Mouse (Mus musculus) 416B (cell line): ENCODE results near the gene Gm49721.
"Not testable (repeated sequence)": the region's sequence is repeated elsewhere in the genome, so short reads cannot be mapped to it uniquely, and the experiment has no call there.

Source experiments
- DNase-seq: peaks from one replicate; pipeline ENCODE4 v3.0.0; 2011; ENCODE audit warnings: low read depth

Gm49721 gene

GRCm38 (mm10) chr17:6980144-6980543 lies 1.4 kb downstream of the Gm49721 start:
- not testable (repeated sequence) for DNase-seq

GRCm38 (mm10) chr17:6986118-6986517 lies 7.4 kb downstream of the Gm49721 start:
- DNase-seq = peak; percentile 24

GRCm38 (mm10) chr17:6995504-6995903 lies 16.8 kb downstream of the Gm49721 start:
- DNase-seq = not testable (repeated sequence)

- not testable (repeated sequence) for DNase-seq
These were observed 18.1 kb downstream of the Gm49721 start for GRCm38 (mm10) chr17:6996826-6997225.

- DNase-seq = not testable (repeated sequence)
These were observed 19.2 kb downstream of the Gm49721 start for GRCm38 (mm10) chr17:6997778-6998490.

GRCm38 (mm10) chr17:7001790-7002585 lies 23.3 kb downstream of the Gm49721 start:
- DNase-seq = not testable (repeated sequence)

- not testable (repeated sequence) for DNase-seq
These were observed 24.7 kb downstream of the Gm49721 start for GRCm38 (mm10) chr17:7003392-7003791.

- not testable (repeated sequence) for DNase-seq
These were observed 26.9 kb downstream of the Gm49721 start for GRCm38 (mm10) chr17:7005646-7006045.

DNA sequence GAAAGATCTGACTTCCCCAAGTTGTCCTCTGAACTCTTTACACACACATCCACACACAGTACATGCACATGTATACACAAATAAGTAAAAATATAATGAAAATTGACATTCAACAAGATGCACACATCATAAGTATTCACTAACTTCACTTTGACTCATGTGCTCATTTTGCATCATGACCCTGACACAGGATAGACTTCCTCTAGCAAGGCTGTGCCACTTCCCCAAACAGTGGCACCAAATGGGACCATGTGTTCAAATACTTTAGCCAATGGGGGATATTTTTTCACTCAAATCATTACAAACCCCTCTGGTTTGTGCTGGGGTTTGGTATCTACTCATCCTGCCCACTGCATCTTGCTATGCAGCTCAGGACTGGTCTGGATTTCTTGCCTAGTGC lies 30.2 kb downstream of the Gm49721 start:
- DNase-seq = not testable (repeated sequence)

DNA sequence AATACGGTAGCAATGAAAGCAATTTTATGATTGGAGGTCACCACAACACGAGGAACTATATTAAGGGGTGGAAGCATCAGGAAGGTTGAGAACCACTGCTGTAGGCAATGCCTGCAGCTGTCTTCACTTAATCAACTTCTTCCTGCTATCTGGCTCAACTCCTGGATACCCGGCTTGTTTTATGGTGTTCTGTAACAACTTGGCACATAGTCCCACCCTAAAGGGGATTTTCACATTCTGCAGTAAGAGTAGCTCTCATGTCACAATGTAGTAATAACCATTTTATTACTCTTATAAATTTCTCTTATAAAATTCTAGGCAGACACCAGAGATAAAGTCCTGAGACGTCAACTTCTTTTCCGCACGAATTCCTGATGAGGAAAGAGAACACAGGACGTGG lies 30.7 kb downstream of the Gm49721 start:
- not testable (repeated sequence) for DNase-seq

DNA sequence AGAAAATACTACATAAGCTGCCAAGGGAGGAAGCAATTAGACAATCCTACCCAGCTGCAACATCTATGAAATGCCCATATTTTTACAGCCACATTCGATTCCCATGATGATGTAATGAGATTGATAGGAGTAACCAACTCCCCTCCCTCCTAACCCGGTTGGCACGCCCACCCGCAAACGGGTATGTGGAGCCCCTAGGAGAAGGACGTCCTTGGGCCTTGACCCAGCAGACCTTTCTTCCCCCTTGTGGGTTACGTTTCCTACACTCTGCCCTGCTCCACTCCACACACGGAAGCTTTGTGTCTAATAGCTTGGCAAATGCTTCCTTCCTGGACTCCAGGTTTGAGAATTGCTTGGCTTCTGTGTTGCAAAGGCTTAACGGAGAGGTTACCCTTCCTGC lies 31.2 kb downstream of the Gm49721 start:
- peak; percentile 2 for DNase-seq

- DNase-seq = not testable (repeated sequence)
These were observed 35.5 kb downstream of the Gm49721 start for GRCm38 (mm10) chr17:7014190-7014589.

DNA sequence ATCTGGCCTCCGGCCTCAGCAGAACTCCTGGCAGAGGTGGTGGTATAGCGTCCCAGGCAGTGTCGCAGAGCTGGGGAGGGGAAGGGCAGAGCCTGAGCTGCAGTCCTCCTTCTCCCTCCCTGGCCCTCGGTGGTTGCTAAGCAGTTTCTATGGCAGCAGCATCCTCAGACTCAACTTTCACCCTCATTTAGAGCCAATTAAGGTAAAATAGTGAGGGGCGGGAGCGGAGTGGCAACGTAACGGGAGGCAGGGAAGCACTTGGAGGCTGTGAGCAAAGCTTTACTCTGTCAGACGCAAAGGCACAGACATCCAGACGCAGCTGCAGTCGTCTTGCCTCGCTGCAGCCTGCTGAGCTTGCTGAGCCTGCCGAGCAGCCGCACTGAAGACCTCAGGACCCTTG lies 46.6 kb downstream of the Gm49721 start, which contains the start of gene Gm1604a:
Gene Gm1604a, plus strand, starts transcription at position 312 of the 400 bp plus-strand sequence.
- not testable (repeated sequence) for DNase-seq

DNA sequence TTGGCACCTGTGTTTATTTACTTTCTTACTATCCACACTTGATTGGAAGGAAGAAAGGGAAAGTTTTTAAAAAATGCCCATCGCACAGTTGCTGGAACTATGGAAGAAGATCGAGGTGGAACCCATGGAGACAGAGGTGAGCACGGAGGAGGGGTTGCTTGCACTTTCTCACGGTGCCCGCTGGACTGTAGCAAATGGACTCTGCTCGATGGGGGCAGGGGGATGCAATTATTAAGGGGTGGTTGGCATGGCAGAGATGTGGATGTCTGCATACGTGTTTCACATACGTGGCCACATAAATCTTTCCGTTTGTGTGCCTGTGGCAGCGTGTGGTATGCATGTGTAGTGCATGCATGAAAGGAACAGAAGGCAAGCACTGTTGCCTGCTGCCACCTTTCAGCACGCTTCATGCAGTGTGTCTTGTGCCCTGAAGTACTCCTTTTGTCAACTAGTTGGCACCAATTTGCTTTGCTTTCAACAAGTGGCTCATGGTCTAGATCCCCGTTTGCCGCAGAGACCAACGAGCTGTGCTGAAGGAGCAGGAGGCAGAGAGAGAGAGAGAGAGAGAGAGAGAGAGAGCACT lies 47.2 kb downstream of the Gm49721 start:
- DNase-seq = not testable (repeated sequence)

DNA sequence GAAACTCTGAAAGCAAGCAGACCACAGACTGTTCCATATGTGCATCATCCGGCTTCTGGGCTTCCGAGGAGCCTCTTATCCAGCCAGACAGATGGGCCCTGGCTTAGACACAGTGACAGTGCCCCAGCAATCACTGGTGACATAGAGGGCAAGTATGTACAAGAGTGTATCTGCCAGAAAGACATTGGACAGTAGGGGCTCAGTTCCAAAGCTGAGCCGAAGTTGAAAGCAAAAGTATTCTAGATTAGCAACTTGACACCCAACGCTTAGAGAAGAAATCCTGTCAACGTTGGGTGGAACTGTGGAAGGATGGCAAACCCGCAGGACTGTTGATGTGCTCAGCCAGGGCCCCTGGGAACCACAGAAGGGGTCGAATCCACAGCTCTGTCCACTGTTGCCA lies 51.5 kb downstream of the Gm49721 start:
- not testable (repeated sequence) for DNase-seq

DNA sequence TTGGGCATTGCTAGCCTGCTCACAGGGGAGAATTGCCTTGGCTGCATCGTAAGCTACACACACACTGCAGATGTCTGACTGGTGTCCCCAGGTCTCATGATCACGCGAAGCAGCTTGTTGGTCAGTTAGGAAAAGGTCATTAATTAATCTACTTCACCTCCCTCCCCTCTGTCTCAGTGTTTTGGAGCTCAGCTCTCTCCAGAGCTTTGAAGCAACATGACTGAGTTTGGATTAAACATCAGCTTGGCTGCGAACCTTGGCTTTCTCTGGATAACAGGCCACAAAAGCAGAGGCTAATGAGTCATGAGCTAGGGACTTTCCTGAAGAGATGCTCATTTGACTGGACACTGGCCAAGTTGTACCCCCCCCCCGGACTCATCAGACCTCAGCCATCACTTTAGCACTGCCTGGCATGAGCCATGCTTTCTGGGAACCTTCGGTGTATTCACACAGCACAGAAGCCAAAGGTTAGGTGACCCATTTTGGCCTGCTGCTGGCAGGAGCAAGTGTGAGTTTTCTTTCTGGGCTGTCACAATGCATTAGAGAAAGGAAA lies 52.0 kb downstream of the Gm49721 start:
- DNase-seq = not testable (repeated sequence)

GRCm38 (mm10) chr17:7033192-7034166 lies 54.8 kb downstream of the Gm49721 start:
- not testable (repeated sequence) for DNase-seq

GRCm38 (mm10) chr17:7068997-7069539 lies 90.4 kb downstream of the Gm49721 start:
- not testable (repeated sequence) for DNase-seq

GRCm38 (mm10) chr17:7069561-7070240 lies 91.0 kb downstream of the Gm49721 start:
- DNase-seq = not testable (repeated sequence)

DNA sequence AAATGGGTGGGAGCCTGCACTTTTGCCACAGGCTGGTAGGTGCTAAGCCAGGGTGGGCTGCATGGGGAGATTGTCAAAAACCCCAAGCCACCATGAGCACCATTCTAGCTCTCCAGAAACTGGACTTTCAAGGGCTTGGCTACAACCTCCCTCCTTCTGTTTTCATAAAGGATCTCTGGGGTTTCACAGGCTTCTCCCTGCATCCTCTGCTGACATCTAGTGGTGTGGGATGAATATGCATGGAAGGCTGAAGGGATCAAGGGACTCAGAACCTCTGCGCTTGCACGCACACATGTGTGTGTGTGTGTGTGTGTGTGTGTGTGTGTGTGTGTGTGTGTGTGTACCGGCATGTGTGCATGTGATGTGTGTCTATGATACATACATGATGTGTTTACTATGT lies 95.8 kb downstream of the Gm49721 start:
- DNase-seq = peak; percentile 4
